Mouse (Mus musculus) brain, embryonic 14.5 days (tissue): ENCODE data around the gene Ncoa5.

ENCODE experiments used
- CTCF ChIP-seq: fragments of 200-500 bp; IDR thresholded peaks from 2 replicates; pipeline ENCODE4 v1.5.1; 2012; ENCODE audit warnings: inconsistent platforms, mild to moderate bottlenecking, moderate library complexity, borderline replicate concordance; ENCODE audit not compliant: insufficient read depth, insufficient read length; ENCODE audit errors: extremely low read depth
- POLR2A ChIP-seq: fragments of 200-500 bp; IDR thresholded peaks from 2 replicates; pipeline ENCODE4 v1.6.1; 2012; ENCODE audit warnings: mild to moderate bottlenecking, inconsistent platforms, borderline replicate concordance; ENCODE audit not compliant: poor library complexity, insufficient read depth, insufficient read length, severe bottlenecking; ENCODE audit errors: extremely low read depth

DNA sequence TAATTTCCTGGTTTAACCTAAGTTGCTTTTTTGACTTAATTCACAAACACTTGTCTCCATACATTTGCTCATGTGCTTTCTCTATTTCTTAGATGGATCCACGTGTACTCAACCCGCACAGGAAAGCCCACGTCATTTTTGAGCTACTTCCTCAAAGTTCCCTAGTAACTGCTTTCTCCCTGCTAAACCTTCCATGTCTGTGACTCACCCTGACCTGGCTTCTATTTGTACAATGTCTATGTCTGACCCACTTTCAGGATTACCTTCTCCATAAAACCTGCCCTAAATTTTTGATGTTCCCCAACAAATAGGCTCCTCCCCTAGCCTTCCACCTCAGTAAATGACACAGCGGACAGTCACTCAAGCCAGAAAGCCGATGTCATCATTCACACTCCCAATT, 19.7 kb downstream of the Ncoa5 start:
- TF ChIP-seq CTCF = no peak
- no peak for TF ChIP-seq POLR2A
